Mouse (Mus musculus): ENCODE results near the gene Plaa. TPM values are rescaled to one million over a fixed set of nuclear protein-coding genes. Genes with fewer than 3 reads are reported as not detected.

The Plaa gene
- polyA plus RNA-seq, 1 experiment from 2014 or later = 68.5 TPM

DNA sequence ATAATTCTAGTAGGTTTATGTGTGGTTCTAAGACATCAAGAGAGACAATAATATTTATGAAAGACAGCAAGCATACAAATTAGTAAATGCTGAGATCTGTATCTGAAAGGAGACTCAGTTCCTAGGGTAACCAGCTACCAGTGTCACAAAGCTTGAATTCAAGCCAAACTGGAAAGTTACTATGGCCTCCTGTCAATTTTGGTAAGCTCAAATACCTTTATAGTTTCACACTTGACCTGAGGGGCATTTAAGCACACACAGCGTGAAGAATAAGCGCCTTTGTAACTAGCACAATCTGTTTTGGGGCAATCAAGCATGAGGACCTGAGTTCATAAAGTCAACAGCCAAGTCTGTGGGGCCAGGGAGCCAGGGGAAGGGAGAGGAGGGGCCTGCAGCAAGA is 43.8 kb downstream of the Plaa start:
- no peak for ATAC-seq
- Histone ChIP-seq H3K9me3 (replicated peaks; ENCODE audit: control insufficient read depth, low read length, poor library complexity, severe bottlenecking) (no peaks in the 10 kb centered on the region), H3K9ac (ENCODE audit: low read depth, low read length) (no peak overlapping the region), H3K4me2 (ENCODE audit: low read length) (no peak overlapping the region), H3K27ac (ENCODE audit: low read length) (no peak overlapping the region), H3K4me1 (ENCODE audit: control insufficient read depth, insufficient read depth, low read length) (peaks cover 16% of the 10 kb centered on the region), H3K36me3 (ENCODE audit: control insufficient read depth, insufficient read depth, low read length) (no peaks in the 10 kb centered on the region), H3K27me3 (ENCODE audit: control insufficient read depth, insufficient read depth, low read depth, low read length) (no peaks in the 10 kb centered on the region), H3K4me3 (ENCODE audit: low read depth, low read length) (no peak overlapping the region)
- 40% methylated on average over 2 of the region's 2 CpGs for WGBS

GRCm38 (mm10) chr4:94557145-94557544 is 45.9 kb downstream of the Plaa start:
- no peaks in the 10 kb centered on the region for H3K27me3 ChIP-seq (ENCODE audit: control insufficient read depth, insufficient read depth, low read depth, low read length)
- 78% methylated on average over 7 of the region's 7 CpGs for WGBS
- H3K36me3 ChIP-seq (ENCODE audit: control insufficient read depth, insufficient read depth, low read length) = no peaks in the 10 kb centered on the region
- H3K4me1 ChIP-seq (ENCODE audit: control insufficient read depth, insufficient read depth, low read length) = peaks cover 16% of the 10 kb centered on the region
- H3K4me2 ChIP-seq (ENCODE audit: low read length) = peak overlapping the region; percentile 28; the same call in 1 of the 2 replicates
- H3K9ac ChIP-seq (ENCODE audit: low read depth, low read length) = no peak overlapping the region
- peak; percentile 13; the same call in 1 of the 2 replicates for ATAC-seq
- H3K9me3 ChIP-seq (replicated peaks; ENCODE audit: control insufficient read depth, low read length, poor library complexity, severe bottlenecking) = no peaks in the 10 kb centered on the region
- no peak overlapping the region for H3K27ac ChIP-seq (ENCODE audit: low read length)
- no peak overlapping the region; the same call in 1 of the 2 replicates for H3K4me3 ChIP-seq (ENCODE audit: low read depth, low read length)

- 1% methylated on average over 83 of the region's 83 CpGs for WGBS
- peak; percentile 98 for ATAC-seq
- no peaks in the 10 kb centered on the region for H3K36me3 ChIP-seq (ENCODE audit: control insufficient read depth, insufficient read depth, low read length)
- H3K9ac ChIP-seq (ENCODE audit: low read depth, low read length) = peak within 1 kb of the TSS; percentile 93
- H3K4me3 ChIP-seq (ENCODE audit: low read depth, low read length) = peak within 1 kb of the TSS; percentile 96
- H3K4me1 ChIP-seq (ENCODE audit: control insufficient read depth, insufficient read depth, low read length) = peaks cover 16% of the 10 kb centered on the region
- H3K27me3 ChIP-seq (ENCODE audit: control insufficient read depth, insufficient read depth, low read depth, low read length) = no peaks in the 10 kb centered on the region
- peak within 1 kb of the TSS; percentile 86 for H3K4me2 ChIP-seq (ENCODE audit: low read length)
- peak within 1 kb of the TSS; percentile 87 for H3K27ac ChIP-seq (ENCODE audit: low read length)
- no peaks in the 10 kb centered on the region for H3K9me3 ChIP-seq (replicated peaks; ENCODE audit: control insufficient read depth, low read length, poor library complexity, severe bottlenecking)
Measured at GRCm38 (mm10) chr4:94556265-94557054, 46.6 kb downstream of the Plaa start, which contains the start of the genes Gm10306 and Caap1. Gene Gm10306 (plus strand): TSS chr4:94556546. Gene Caap1 (minus strand): TSS chr4:94556796.

GRCm38 (mm10) chr4:94554955-94555494 is 48.0 kb downstream of the Plaa start:
- peaks cover 16% of the 10 kb centered on the region for H3K4me1 ChIP-seq (ENCODE audit: control insufficient read depth, insufficient read depth, low read length)
- 90% methylated on average over 5 of the region's 5 CpGs for WGBS
- ATAC-seq = no peak
- H3K27me3 ChIP-seq (ENCODE audit: control insufficient read depth, insufficient read depth, low read depth, low read length) = no peaks in the 10 kb centered on the region
- no peak overlapping the region for H3K4me3 ChIP-seq (ENCODE audit: low read depth, low read length)
- H3K9me3 ChIP-seq (replicated peaks; ENCODE audit: control insufficient read depth, low read length, poor library complexity, severe bottlenecking) = no peaks in the 10 kb centered on the region
- no peaks in the 10 kb centered on the region for H3K36me3 ChIP-seq (ENCODE audit: control insufficient read depth, insufficient read depth, low read length)
- H3K9ac ChIP-seq (ENCODE audit: low read depth, low read length) = no peak overlapping the region
- H3K27ac ChIP-seq (ENCODE audit: low read length) = no peak overlapping the region
- peak overlapping the region; percentile 86 for H3K4me2 ChIP-seq (ENCODE audit: low read length)

DNA sequence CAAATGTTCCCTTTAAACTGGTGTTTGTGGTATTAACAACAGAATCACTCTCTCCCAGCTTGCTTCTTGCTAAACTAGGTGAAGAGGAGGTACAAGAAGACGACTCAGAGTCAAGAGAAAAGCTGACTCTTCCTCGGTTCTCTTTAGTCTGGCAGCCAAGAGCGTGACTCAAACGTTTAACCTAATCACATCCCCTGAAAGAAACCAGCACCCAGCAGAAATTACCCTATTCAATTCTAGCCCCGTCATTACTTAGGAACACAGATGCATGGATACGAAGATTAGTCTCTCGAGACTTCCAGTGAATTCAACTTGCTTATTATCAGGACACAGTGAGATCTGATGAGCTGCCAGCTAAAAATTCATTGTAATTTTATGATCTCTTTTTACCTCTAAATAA is 58.7 kb downstream of the Plaa start:
- H3K4me1 ChIP-seq (ENCODE audit: control insufficient read depth, insufficient read depth, low read length) = no peaks in the 10 kb centered on the region
- no peak overlapping the region for H3K27ac ChIP-seq (ENCODE audit: low read length)
- 56% methylated on average over 7 of the region's 7 CpGs for WGBS
- peaks cover 9% of the 10 kb centered on the region; the same call in 1 of the 2 replicates for H3K36me3 ChIP-seq (ENCODE audit: control insufficient read depth, insufficient read depth, low read length)
- H3K27me3 ChIP-seq (ENCODE audit: control insufficient read depth, insufficient read depth, low read depth, low read length) = no peaks in the 10 kb centered on the region
- no peak overlapping the region for H3K4me2 ChIP-seq (ENCODE audit: low read length)
- H3K4me3 ChIP-seq (ENCODE audit: low read depth, low read length) = no peak overlapping the region
- no peak overlapping the region for H3K9ac ChIP-seq (ENCODE audit: low read depth, low read length)
- ATAC-seq = no peak
- H3K9me3 ChIP-seq (replicated peaks; ENCODE audit: control insufficient read depth, low read length, poor library complexity, severe bottlenecking) = no peaks in the 10 kb centered on the region

DNA sequence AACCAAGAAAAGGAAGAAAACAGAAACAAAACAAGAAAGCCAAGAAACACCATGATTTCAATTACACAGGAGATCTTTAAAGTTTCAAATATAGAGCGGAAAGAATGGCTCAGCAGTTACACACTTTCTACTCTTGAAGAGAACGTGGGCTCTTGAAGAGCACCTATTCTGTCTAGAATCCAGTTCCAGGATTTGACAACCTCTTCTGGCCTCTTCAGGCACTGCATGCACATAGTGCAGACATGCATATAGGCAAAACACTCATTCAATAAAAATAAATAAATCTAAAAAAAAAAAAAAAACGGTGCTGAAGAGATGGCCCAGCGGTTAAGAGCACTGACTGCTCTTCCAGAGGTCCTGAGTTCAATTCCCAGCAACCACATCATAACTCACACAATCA is 60.0 kb downstream of the Plaa start:
- no peak overlapping the region for H3K27ac ChIP-seq (ENCODE audit: low read length)
- no peaks in the 10 kb centered on the region for H3K4me1 ChIP-seq (ENCODE audit: control insufficient read depth, insufficient read depth, low read length)
- 97% methylated on average over 4 of the region's 4 CpGs for WGBS
- H3K9me3 ChIP-seq (replicated peaks; ENCODE audit: control insufficient read depth, low read length, poor library complexity, severe bottlenecking) = no peaks in the 10 kb centered on the region
- ATAC-seq = no peak
- H3K4me3 ChIP-seq (ENCODE audit: low read depth, low read length) = no peak overlapping the region
- no peak overlapping the region for H3K9ac ChIP-seq (ENCODE audit: low read depth, low read length)
- H3K4me2 ChIP-seq (ENCODE audit: low read length) = no peak overlapping the region
- H3K27me3 ChIP-seq (ENCODE audit: control insufficient read depth, insufficient read depth, low read depth, low read length) = no peaks in the 10 kb centered on the region
- peaks cover 7% of the 10 kb centered on the region; the same call in 1 of the 2 replicates for H3K36me3 ChIP-seq (ENCODE audit: control insufficient read depth, insufficient read depth, low read length)

- no peak overlapping the region for H3K4me2 ChIP-seq (ENCODE audit: low read length)
- no peak for ATAC-seq
Measured at GRCm38 (mm10) chr4:94533205-94533604, 69.8 kb downstream of the Plaa start.

DNA sequence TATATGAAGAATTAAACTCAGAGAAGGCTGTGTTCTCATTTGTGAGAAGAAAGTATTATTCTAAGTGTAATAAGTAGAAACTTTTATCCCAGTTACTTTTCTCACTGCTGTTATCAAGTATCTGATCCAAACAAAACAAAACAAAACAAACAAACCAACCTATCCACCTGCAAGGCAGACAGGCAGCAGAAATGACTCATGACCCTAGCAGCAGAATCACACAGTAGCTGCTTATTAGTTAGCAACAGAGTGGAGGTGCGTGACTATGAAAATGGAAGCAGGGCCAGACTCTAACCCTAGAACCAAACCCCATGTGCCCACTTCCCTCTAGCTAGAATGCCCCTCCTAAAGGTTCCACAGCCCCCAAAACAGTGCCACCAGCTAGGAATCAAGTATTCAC is 73.6 kb downstream of the Plaa start:
- Histone ChIP-seq H3K27me3 (ENCODE audit: control insufficient read depth, insufficient read depth, low read depth, low read length) (no peaks in the 10 kb centered on the region), H3K4me2 (ENCODE audit: low read length) (no peak overlapping the region), H3K27ac (ENCODE audit: low read length) (no peak overlapping the region), H3K4me1 (ENCODE audit: control insufficient read depth, insufficient read depth, low read length) (no peaks in the 10 kb centered on the region), H3K36me3 (ENCODE audit: control insufficient read depth, insufficient read depth, low read length) (no peaks in the 10 kb centered on the region), H3K9me3 (replicated peaks; ENCODE audit: control insufficient read depth, low read length, poor library complexity, severe bottlenecking) (no peaks in the 10 kb centered on the region), H3K9ac (ENCODE audit: low read depth, low read length) (no peak overlapping the region), H3K4me3 (ENCODE audit: low read depth, low read length) (no peak overlapping the region)
- no peak for ATAC-seq
- WGBS = 100% methylated on average over 1 of the region's 1 CpGs

More at GRCm38 (mm10) chr4:94533205-94533604, 69.8 kb downstream of the Plaa start:
- H3K9me3 ChIP-seq (replicated peaks; ENCODE audit: control insufficient read depth, low read length, poor library complexity, severe bottlenecking) = no peaks in the 10 kb centered on the region
- H3K27ac ChIP-seq (ENCODE audit: low read length) = no peak overlapping the region
- H3K36me3 ChIP-seq (ENCODE audit: control insufficient read depth, insufficient read depth, low read length) = no peaks in the 10 kb centered on the region
- H3K9ac ChIP-seq (ENCODE audit: low read depth, low read length) = no peak overlapping the region
- H3K4me3 ChIP-seq (ENCODE audit: low read depth, low read length) = no peak overlapping the region
- H3K4me1 ChIP-seq (ENCODE audit: control insufficient read depth, insufficient read depth, low read length) = no peaks in the 10 kb centered on the region
- H3K27me3 ChIP-seq (ENCODE audit: control insufficient read depth, insufficient read depth, low read depth, low read length) = no peaks in the 10 kb centered on the region

DNA sequence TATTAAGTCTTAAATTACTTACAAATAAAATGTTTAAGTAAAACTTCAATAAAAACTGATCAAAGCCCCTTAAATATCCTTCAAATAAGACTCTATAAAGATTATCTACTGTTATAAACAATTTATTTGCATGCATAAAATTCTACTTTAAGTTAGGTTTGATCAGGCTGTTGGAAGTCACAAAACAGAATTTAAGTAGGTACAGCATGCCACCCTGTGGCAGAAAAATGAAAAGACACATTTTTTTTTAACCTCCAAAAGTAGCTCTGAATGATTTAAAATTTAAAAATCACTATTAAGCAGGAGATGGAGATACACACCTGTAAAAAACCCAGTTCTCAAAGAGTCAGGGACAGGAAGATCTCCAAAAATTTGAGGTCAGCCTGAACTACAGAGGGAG is 79.7 kb downstream of the Plaa start:
- no peak overlapping the region for H3K27ac ChIP-seq (ENCODE audit: low read length)
- no peaks in the 10 kb centered on the region for H3K36me3 ChIP-seq (ENCODE audit: control insufficient read depth, insufficient read depth, low read length)
- no peak for ATAC-seq
- H3K9me3 ChIP-seq (replicated peaks; ENCODE audit: control insufficient read depth, low read length, poor library complexity, severe bottlenecking) = no peaks in the 10 kb centered on the region
- no peak overlapping the region for H3K4me3 ChIP-seq (ENCODE audit: low read depth, low read length)
- H3K9ac ChIP-seq (ENCODE audit: low read depth, low read length) = no peak overlapping the region
- H3K27me3 ChIP-seq (ENCODE audit: control insufficient read depth, insufficient read depth, low read depth, low read length) = no peaks in the 10 kb centered on the region
- H3K4me2 ChIP-seq (ENCODE audit: low read length) = no peak overlapping the region
- no peaks in the 10 kb centered on the region for H3K4me1 ChIP-seq (ENCODE audit: control insufficient read depth, insufficient read depth, low read length)

Data from midbrain, embryonic 16.5 days (tissue).